Mouse (Mus musculus) right cerebral cortex, postnatal 36 days (tissue): ENCODE data around the gene Nipal3.
A peak's percentile ranks its signal among the peaks of the same experiment; 100 is the strongest.

Experiments
- DNase-seq, 2 experiments: peaks; one replicate each; pipeline ENCODE4 v3.0.0; 2022; ENCODE audit warnings: low spot score in 2 of 2, mixed read lengths in 1 of 2

The Nipal3 gene

DNA sequence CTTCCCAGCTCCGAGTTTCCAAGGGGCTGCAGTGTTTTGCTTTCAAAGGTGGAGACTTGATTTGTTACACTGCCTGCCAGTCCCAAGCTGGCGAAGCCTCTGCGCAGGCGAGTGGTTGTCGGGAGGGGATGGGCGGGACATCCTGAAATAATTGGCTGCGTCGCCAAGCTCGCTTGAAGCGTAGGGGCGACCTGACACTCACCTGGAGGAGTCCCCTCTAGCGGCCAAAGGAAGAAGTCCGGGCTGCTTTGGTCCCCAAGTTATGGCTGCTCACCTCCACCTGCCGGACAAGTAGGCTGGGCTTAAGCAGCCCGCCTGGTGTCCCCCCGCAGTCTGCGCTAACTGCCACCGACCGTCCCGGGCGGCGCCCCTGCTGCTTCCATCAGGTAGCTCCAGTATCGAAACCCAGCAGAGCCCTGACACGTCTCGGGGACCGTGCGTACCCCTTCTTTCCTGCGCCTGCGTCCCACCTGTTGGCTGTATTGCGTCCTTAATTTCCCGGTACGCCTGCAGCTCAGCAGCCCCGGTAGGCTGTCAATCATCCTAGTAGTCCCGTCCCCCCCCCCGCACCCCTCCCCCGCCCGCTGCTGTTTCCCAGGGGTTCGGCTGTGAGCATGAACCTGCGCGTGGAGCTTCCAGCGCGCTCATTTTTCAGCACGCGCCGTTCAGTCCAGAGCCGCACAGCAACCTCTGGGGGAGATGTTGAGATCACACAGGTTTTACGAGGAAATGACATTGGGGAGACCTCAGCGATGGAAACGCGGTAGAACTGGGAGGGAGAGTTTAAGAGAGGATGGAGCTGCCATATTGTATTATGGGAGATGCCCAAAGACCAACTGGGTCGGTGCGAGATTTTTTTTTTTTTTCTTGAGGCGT, at the start of gene Nipal3, which contains the start of gene Stpg1:
TSS of gene Nipal3 (minus strand) at position 518 of the 876 bp plus-strand sequence.
TSS of gene Stpg1 (plus strand) at position 270 of the 876 bp plus-strand sequence.
- peak; percentile 83 to 90 for DNase-seq

DNA sequence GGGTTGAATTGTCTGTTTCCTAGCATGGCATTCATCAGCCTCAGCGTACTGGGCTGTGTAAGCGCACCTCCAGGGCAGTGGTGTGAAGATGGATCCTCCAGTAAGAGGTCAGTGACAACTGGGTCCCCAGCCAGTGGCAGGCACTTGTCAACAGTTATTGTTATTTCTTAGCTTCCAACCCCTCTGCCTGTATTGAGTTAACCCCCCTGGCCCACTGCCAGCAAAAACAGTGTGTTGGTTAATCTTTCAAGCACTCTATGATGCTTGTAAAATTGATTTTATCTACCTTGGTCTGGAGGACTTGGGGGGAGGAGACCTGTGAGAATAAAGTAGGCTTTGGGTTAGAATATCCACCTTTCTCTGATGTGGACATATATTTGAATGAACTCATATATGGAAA, 49.4 kb upstream of the Nipal3 start:
- DNase-seq, result no peak

DNA sequence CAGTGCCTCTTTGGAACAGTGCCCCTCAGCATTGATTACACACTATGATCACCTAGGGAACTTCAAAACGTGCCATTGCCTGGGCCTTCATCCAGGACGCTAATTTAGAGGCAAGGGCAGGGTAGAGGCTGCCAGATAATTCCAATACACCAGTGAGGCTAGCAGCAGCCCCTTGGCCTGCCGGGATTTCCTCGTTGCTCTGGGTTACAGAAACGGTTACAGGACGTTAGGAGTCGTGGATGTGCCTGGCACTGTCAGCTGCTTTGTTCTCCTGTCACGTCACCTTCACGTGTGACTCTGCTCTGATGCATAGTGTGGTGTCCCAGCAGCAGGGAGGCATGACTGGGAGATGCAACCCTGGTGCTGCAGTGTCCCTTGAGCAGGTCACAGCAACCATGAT, 45.2 kb upstream of the Nipal3 start:
- no peak for DNase-seq

DNA sequence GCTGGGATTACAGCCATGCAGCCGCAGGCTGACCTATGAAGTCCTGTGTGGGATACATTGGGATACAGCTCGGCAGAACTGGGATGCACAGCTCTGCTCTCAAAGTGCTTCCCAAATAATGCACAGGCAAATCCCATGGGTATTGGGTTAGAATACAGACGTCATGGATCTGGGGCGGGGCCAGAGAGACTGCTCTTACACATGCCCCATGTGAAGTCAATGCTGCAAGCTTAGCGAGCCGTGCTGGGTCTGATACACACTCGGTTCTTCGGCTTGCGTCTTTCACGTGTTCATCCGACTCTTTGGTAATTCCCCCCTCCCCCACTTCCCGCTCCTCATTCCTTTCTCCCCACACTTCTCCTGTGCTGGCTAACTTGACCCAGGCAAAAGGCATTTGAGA, 44.2 kb upstream of the Nipal3 start:
- no peak for DNase-seq

DNA sequence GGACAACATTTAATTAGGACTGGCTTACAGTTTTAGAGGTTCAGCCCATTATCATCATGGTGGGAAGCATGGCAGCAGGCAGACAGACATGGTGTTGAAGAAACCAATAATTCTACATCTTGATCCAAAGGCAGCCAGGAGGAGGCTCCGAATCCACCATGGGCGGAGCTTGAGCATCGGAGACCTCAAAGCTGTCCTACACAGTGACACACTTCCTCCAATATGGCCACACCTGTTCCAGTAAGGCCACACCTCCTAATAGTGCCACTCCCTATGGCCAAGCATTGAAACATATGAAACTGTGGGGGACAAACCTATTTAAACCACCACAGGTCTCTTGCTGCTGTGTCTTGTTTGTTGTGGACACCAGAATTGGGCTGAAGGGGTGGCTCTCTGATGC, 40.2 kb upstream of the Nipal3 start:
- DNase-seq, result no peak

DNA sequence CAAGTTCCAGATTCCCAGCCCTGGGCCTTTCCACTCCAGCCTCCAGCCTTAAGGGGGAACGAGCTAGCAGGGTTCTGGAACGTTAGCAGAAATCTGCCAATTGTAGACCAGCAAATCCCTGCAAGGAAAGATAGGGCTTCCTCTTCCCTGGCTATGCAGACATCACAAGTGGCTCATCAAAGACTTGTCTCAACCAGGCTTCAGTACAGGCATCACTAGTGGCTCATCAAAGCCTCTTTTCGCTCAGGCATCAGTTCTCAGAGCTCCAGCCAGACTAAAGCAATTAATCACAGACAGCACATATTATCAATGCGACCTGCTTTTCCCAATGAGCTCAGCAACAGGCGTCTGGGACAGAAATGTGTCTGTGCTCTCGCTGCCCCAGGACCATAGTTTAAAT, 38.2 kb upstream of the Nipal3 start:
- no peak for DNase-seq

DNA sequence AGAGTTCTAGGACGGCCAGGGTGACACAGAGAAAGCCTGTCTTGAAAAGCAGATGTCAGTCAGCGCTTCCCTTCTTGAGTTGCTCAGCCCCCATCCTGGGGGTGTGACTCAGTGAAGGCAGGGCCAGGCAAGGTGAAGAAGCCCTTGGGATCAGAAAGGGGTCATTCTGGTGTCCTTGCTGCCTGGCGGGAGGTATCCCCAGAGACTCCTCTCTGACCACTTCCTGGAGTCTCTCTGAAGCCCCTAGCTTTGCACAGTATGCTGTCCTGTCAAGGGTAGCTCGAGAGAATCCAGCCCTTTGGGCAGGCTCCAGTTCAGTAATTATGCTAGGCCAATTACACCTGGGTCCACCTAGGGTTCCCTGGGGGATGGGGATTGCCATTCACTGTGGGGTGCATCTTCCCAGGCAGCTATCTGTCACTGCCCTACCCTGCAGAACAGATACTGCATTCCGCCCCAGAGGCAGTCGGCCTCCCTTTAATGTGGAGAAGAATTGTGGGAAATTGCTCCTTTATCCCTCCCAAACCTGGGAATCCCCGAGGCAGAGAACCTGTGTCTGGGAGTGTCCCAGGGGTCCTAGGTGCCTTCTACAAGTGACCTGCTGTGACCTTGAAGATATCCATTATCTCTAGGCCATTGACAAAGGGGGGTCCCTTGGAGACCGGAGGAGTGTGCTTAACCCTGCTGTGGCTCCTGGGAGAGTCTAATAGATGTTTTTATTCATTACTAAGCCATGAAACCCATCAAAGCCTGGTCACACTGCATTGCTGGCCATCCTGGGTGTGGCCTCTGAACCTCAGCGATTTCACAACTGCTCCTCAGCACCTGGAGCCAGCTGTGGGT, 37.2 kb upstream of the Nipal3 start:
- no peak for DNase-seq

DNA sequence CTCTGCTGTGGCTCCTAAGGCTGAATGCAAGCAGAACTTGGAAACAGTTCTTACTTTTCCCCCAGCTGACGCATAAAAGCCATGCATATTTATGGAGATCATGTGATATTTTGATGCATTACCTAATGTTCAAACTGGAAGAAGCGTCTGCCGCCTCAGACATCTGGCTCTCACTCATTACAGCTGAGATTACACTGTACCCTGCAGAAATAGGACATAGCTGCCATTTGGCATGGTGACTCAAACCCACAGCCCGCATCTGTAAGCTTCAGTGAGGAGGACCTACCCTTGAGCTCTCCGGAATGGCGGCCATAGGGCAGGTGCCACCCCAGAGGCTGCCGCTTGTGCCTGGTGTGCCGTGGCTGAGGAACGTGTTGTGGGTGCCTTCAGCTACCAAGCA, 36.4 kb upstream of the Nipal3 start:
- peak; percentile 62 to 74 for DNase-seq

DNA sequence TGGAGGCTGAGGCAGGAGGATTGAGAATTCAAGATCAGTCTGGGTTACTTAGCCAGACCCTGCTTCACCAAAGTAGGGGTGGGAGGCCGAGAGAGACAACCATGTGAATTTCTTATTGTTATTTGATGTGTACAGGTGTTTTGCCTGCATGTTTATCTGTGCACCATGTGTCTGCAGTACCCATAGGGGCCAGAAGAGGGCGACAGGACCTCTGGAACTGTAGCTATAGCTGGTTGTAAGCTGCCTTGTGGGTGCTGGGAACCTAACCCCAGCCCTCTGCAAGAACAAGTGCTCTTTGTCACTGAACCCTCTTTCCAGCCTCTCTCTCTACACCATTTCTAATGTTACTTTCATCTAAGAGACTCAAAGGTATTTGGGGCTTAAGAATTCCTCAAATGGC, 35.4 kb upstream of the Nipal3 start:
- no peak for DNase-seq

DNA sequence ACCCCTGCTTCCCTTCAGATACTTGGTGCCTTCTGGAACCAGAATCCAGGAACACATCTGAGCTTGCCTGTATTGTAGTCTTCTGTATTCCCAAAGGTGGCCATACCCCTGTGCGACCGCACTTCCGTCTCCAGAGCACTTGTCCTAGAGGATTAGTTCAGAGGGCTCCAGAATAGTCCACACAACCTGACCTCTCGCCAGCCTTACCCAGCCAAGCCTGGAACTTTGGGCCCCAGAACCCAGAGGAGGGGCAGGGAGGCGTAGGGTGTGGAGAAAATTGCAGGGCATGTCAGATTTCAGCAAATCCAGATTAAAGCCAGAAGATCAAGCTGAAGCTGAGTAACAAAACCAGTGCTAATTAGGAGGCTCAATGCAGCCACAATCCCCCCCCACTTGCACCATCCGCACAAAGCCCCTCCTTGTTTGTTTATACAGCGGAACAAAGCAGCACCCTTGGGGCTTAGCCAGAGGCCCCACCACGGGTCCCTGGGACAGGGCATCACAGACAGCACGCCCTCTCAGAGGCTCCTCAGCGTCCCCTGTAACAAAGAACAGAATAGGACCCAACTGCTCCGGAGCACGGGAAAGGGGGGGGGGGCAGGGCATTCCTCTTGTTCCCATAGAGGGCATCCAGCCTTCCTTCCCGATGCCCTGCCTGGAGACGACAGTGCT, 31.3 kb upstream of the Nipal3 start:
- no peak for DNase-seq

DNA sequence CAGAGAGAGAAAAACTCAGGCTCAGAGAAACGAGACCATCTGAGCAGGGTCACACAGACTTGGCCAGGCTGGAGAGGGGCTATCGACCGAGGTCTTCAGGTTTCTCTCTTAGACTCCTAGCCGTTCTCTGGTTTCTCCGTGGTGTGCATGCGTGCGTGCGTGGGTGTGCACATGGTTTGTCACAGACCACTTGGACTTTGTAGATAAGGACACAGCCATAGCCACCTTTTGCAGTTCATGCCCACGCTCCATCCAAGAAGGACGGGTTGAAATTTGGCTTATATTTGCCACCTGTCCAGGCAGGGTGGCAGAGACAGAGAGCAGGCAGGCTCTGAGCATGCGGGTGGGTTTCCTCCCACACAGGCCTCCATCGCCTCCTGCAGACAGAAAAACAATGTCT, 30.2 kb upstream of the Nipal3 start:
- no peak for DNase-seq

DNA sequence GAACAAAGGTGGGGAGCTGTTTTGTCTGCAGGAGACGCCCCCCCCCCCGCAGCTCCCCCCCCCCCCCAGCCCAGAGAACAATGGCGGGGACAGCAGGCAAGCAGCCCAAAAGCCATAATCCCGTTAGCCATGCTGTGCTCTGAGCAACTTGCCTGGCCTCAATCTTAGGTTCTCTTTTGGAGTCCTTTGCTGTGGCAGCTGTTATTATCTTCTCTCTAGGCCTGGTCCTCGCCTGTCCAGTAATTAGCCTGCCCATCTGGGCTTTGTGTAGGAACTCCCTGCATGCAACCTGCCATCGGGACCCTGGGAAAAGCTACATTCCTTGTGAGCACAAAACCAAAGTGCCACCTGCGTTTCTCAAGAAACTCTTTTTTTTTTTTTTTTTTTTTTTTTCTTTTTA, 29.1 kb upstream of the Nipal3 start:
- DNase-seq, result no peak

DNA sequence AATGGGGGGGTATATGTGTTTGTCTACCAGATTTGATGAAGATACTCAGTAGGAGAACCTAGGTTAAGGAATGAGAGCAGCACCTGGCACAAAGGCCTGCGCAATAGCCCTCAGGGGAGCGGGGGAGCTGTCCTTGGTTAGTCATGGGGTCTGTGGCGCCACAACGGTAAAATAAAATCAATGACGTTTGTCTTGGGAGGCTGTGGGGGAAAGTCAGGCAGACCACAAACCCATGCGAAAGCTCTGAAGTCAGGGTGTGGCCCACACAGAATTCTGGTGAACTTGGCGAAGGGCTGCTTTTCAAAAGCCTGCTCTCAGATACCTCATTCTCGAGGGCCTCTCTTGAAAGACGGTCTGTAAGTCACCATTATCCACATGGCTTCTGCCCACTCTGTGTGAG, 25.6 kb upstream of the Nipal3 start:
- DNase-seq, result no peak

DNA sequence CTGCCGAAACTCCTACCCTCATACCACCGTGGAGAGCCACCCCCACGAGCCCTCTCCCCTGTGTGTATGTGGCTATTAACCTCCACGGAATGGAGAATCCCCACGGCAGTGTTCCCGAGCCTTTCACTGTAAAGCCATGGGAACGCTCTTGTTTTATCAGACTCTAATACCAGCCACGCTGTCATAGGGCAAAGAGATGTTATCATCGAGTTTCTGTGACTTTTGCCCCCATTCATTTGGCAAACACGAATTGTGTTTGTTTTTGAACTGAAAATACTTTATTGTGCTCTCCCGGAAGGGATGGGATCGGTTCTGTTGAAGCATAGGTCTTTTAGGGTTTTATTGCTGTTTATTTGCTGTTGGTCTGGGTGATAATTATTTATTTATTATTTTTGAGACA, 23.3 kb upstream of the Nipal3 start:
- no peak for DNase-seq

DNA sequence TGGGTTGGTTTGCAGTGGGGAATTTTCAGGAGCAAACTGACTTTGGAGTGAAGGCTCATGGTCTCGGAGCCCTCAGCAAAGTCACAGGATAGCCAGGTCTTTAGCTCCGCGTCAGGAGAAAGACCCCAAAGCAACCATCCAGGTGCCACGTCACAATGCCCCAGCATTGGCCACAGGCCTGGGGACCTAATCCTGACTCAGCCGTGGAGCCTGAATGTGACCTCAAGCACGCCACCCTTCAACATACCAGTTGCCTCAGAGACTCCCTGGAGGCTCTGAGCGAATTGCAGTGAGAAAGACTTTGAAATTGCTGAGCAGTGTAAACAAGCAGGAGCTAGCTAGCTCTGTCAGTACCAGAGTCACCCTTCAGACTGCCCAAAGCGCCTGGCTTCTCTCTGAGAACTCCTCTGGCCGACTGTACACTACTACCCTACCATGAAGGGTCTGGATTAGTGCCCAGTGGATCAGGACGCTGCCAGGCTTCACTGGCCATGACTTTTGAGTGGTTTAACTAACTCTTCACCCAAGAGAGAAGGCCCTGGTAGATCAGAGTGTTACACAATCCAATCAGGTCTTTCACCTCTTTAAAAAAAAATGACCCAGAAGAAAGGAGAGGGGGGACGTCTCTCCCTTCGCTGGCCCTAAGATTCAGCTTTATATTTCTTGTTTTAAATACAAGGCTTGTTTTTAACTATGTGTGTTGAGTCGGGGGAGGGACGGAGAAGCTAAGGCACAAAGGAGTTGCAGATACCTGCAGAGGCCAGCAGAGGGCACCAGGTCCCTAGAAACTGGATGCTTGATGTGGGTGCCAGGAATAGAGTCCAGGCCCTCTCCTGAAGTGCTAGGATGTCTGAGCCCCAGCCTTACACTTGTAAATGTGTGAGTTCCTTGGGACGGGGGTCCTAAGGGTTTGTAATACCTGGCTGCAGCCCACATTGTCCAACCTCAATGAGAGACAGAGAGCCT, 21.8 kb upstream of the Nipal3 start:
- no peak for DNase-seq

DNA sequence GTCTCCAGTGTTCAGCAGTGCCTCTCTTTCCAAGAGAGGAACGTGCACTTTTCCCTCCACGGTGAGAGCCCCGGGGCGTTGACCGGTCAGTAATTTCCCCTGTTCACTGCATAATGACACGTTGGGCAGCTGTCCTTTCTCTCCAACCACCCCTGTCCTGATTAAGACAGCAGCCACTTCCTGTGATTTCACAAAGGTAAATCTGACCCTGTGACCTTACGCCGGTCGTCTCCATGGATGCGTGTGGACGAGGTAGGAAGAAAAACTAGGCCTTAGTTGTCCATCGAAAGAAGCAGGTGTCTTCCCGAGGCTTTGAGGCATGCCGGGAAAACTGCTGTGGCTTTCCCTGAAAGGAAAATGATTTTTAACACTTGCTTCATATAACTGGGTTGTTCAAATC, 20.1 kb upstream of the Nipal3 start:
- DNase-seq, result no peak

DNA sequence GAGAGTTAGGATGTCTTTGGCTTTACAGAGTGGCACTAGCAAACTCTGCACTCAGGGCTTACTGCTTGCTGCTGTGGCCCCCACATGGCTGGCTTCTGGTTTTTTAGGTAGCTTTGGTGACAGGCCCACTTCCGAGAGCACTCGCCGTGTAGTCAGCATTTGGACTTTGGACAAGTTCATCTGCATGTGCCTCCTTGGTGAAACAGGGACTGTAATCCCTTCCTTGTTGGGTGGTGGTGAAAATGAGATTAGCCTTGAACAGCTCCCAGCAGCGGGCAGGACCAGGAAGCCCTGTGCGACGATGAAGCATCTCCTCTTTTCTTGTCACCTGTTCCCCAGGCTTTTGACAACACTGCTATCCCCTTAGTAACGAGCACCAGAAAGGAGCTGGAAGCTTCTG, 19.0 kb upstream of the Nipal3 start:
- DNase-seq, result no peak

DNA sequence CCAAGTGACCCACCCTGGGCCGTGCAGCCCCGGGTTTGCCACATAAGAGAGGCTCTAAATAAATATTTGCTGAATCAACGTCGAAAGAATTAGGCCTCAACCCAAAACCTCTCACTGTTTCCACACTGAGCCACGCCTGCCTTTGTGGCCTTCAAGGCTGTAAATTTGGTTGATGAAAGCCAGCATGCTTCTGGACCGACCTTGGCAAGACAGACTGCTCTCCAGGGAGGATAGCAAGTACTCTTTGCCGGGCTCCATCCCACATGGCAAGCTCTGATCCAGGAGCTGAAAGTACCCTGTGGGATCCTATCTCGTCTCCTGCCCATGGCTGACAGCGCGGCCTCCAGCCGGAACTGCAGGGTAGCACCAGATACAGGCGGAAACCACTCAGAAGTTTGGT, 14.7 kb upstream of the Nipal3 start:
- DNase-seq, result no peak

DNA sequence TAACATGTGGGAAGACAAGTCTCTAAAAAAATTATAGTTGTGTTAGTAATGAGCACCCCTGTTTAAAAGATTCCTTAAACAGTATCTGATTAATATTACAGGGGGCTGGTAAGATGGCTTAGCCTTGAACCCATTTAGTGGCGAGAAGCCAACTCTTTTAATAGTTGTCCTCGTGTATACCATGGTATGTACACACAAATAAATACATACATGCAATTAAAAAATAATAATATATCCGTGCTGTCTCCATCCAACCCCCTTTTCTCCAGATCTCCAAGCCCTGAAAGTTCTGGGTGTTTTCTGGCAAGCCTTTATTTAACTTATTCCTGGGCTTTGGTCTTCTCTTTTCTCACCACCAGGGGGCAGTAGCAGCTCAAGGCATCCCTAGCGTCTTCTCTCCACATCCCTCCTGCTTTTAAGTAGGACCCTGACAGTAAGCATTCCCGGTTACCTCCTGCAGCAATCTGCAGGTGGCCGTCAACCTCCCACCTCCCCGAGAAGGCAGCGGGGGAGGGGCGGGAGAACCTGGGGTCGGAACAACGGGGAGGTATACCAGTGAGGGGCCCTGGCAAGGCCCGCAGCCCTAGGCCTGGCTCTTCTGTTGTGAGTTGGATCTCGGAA, 13.7 kb upstream of the Nipal3 start:
- peak; percentile 61 to 75 for DNase-seq

DNA sequence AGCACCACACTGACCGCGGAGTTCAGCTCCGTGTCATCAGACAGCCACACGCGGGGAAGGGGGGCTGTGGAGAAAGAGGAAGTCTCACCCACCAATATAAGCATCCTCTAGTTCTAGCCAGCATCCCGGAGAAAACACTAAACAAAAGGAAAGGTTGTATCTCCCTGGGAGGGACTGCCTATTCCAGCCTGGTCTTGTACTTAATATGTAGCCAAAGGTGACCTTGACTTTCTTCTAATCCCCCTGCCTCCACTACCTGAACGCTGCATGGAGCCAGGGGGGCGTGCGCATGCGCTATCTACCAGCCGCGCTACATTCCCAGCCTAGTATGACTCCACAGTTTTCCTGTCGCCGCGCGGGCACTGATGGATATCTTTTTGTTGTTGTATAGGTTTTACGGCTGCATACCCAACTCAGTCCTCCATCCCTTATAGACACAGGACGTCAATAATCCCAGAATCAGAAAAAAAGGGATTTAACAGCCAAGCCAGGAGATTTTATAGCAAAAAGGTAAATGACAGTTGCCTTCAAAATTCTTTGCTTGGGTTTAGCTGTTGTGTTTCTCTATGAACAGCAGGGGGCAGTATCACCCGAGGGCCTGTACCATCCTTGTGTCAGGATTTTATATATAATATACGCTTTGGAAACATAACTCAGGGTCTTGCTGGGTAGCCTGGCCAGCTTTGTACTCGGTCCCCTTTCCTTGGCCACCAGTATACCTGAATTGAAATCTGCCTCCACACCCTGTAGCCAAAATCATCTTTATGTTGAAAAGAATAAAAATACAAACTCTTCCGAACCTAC, 12.9 kb upstream of the Nipal3 start:
- DNase-seq, result peak; percentile 49 to 63
